Mouse (Mus musculus): Measurements from ENCODE around the gene Isyna1.

Gene Isyna1

GRCm38 (mm10) chr8:70604558-70604957 lies 10.4 kb downstream of the Isyna1 start:
- no peak for DNase-seq (ENCODE audit: low spot score)

DNA sequence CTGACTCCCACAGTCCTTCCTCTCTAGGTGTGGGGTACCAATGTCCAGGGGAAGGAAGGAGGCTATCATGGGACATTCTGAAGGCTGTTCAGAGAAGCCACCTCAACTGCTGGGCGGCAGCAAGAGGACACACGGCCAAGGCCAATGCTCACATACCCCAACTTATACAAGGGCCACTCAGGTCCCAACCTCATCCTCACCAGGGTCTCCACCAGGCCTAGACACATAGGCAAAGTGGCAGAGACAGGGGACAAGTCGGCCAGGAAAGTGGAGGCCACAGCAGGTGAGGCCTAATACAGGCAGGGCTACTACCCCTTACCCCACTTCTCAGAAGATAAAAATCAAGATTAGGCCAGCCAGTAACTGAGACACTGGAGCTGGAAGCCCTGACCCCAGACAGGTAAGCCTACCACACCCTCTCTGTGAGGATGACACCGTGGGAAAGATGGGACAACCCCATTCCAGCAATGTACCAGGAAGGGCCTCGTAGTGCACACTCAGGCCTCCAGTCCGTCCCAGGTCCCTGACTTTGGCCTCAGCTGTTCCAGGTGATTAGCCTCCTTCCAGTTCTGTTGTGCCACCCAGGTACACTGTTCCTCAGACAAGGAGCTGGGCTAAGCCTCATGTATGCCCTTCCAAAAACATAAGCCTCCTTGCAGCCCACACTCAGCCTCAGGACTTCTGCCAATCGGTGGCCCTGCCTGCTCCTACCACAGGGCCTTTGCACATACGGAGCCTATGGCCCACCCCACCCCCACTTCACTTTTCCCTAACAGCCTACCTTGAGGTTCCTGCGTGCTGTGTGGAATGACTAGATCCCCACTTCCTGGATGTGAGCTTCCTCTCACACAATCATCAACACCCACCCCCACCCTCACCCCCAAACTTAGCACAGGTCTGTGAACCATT lies 12.0 kb downstream of the Isyna1 start:
- no peak for DNase-seq (ENCODE audit: low spot score)

DNA sequence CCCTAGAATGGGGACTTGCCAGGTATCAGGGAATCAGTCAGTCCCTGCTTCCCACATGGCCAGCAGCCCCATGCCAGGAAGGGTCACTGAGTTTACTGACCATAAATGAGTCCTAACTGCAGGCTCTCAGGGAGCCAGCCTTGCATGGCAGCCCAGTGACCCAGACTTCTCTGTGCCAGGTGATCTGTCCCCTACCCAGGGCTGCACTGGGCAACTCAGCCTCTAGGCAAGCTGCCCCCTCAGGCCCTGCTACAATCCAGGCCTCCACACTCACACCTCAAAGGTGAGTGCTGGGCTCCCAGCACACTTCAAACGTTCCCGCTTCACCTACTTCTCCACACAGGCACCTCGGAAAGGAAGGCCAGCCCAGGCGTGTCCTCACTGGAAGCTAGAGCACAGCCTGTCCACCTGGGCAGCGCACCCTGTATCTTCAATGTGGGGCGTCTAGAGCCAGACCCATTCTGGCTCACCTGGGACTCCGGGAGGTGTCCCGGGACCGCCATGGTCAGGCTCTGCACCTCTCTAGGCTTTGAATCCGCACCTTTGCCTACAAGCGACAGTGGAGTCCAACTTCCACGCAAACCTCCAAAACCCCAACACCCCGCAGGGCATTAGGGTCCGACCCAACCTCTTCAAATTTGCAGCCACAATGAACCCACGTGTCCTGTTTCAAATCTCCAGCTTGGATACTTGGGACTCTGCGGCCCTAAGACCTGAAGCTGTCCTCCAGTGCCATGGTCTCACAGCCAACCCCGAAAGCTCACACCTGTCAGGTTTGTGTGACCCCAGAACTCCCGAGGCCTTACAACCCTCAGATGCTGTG lies 12.8 kb downstream of the Isyna1 start:
- DNase-seq (ENCODE audit: low spot score), result no peak

DNA sequence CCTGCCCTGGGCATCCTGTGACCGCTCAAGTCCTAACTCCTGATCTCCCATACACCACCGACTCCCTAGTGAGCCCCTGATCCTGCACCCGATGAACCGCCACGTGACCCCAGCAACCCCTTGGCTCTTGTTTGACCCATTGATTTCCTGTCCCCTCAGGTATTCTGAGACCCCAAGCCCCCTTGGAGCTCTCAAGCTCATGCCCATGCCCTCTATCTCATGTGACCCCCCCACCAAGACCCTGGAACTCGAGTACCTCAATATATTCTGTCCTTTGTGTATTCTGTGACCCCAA lies 13.4 kb downstream of the Isyna1 start:
- no peak for DNase-seq (ENCODE audit: low spot score)

DNA sequence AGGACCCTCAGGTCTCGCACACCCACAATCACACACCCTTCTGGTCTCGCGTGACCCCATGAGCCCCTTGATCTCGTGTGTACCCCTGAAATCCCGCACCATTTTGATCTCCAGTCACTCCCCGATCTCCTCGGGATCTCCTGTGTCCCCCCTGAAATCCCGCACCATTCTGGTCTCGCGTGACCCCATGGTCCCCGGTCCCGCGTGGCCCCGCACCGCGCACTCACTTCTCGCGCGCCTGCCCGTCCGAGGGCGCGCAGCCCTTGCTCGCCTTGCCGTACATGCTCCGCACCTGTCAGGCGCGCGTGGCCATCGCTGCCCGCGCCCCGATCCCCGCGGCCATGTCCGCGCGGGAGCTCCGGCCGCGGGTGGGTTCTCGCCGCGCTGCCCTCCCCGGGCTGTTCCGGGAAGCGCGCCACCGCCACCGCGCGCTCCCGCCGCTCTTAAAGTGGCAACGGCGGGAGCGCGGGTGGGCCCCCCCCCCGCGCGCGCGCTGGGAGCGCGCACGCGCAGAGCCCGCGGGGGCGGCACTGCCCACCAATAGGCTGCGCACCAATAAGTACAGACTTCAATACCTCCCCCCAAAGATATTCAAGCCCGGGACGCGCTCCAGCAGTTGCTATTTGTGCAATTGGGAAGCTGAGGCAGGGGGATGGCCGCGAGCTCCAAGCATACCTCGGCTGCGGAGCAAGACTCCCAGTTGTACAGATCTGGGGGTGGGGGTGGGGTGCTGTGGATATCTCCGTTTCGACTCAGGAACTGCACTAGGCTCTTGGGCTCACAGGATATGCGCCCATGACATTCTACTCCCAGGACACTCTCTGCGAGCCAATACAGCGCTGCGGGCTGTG lies 13.9 kb downstream of the Isyna1 start:
- DNase-seq (ENCODE audit: low spot score), result no peak

DNA sequence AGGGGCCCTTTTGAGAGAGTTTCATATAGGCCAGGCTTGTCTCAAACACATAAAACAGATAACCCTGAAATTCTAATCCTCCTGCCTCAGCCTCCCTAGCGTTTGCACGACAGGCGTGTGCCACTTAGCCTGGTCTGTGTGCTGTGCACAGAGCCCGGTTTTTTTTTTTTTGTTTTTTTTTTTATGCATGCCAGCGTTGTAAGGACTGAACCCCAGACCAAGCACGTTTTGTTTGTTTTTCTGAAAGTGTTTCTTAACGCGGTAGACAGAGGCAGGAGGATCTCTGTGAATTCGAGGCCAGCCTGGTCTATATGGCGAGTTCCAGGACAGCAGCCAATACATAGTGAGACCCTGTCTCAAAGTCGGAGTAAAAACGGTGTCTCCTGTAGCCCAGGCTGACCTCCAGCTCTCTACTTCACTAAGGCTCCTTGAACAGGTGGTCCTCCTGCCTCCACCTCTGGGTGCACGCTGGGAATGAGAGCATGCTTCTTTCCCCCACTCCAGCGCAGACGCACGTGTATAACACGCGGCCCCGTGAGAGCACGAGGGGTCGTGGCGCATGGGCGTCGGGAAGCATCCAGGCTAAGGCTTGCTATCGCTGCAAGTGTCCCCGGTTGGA lies 14.7 kb downstream of the Isyna1 start, which contains the start of gene Ssbp4:
Gene Ssbp4 (minus strand): TSS at position 124 of the 619 bp plus-strand sequence.
- no peak for DNase-seq (ENCODE audit: low spot score)

DNA sequence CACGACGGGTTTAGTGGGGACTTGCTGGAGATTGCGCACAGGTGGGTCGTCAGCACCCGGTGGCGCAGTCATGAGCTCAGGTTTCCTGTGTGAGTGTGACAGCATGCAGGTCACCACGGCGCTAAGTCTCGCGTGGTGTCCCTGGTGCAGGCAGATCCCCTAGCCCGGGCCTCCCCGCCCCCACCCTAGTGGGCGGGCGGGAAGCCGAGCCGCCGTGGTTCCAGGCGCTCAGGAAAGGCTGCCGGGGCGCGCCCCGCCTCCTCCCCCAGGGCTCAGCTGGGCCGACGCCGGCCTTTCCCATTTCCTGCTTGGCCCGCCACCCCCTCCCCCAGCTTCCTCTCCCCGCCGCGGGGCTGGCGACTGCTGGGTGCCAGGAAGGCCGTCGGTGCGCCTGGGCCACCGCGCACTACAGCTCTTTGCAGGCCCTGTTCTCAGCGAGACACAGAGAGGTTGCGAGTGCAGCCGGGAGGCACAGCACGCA lies 15.2 kb downstream of the Isyna1 start:
- DNase-seq (ENCODE audit: low spot score), result no peak

- peak; percentile 86 for DNase-seq (ENCODE audit: low spot score)
Observed at GRCm38 (mm10) chr8:70609849-70610795, 15.9 kb downstream of the Isyna1 start.

- no peak for DNase-seq (ENCODE audit: low spot score)
Observed at GRCm38 (mm10) chr8:70610796-70611771, 16.9 kb downstream of the Isyna1 start.

GRCm38 (mm10) chr8:70611849-70612248 lies 17.7 kb downstream of the Isyna1 start:
- no peak for DNase-seq (ENCODE audit: low spot score)

- DNase-seq (ENCODE audit: low spot score), result no peak
Observed at GRCm38 (mm10) chr8:70613763-70614162, 19.6 kb downstream of the Isyna1 start.

GRCm38 (mm10) chr8:70614469-70614868 lies 20.3 kb downstream of the Isyna1 start:
- DNase-seq (ENCODE audit: low spot score), result no peak

GRCm38 (mm10) chr8:70615281-70615680 lies 21.1 kb downstream of the Isyna1 start:
- DNase-seq (ENCODE audit: low spot score), result no peak

DNA sequence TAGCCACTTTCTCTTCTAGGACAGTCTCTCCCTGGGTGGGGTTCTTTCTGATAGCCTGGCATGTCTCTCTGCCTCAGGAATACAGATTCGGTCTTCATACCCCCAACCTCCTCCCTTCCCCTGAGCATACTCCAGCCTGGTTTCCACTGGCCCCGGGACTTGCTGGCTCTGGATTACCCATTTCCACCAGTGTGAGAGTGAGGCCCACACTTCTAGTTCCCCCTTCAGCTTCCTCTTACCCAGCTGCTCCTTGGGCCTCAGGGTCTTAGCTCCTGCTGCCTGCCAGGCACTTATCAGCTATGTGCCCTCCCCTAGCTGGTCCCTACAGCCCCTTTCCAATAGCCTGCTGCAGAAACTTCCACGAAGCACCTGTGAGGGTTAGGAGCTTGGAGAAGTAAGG lies 21.7 kb downstream of the Isyna1 start, which contains the start of gene Lrrc25:
Gene Lrrc25 (plus strand): TSS at position 262 of the 400 bp plus-strand sequence.
- DNase-seq (ENCODE audit: low spot score), result no peak

DNA sequence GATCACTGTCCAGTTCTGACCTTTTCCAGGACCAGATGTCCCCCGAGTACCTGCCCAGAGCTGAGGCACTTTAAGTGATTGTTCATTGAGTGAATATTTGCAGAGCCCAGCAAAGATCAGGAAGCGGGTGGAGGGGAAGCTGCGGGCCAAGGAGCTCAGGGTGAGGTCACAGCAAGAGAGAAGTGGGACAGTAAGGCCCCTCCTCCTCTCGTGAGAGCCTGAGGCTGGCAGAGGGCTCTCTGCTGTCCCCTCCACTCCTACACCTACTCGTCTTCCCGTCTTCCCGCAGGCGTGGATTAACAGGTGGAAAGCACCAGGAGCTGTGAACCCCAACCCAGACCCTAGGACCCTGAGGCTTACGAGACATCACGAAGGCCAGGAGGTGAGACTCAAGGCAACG lies 22.5 kb downstream of the Isyna1 start:
- no peak for DNase-seq (ENCODE audit: low spot score)

DNA sequence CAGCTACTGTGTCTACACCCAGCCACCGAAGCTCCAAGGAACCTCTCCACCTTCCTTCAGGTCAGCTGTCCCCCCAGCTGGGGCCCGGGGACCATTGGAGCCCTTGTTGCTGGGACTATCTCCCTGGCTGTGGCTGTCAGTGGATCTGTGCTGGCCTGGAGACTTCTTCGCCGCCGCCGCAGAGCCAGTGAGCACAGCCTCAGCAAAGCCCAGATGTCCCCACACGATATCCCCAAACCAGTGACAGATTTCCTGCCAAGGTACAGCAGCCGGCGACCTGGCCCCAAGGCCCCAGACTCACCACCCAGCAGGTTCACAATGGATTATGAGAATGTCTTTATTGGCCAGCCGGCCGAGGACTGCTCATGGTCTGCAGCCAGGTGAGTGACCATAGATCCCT lies 23.8 kb downstream of the Isyna1 start:
- DNase-seq (ENCODE audit: low spot score), result no peak

- no peak for DNase-seq (ENCODE audit: low spot score)
Observed at GRCm38 (mm10) chr8:70618888-70619334, 24.7 kb downstream of the Isyna1 start.

DNA sequence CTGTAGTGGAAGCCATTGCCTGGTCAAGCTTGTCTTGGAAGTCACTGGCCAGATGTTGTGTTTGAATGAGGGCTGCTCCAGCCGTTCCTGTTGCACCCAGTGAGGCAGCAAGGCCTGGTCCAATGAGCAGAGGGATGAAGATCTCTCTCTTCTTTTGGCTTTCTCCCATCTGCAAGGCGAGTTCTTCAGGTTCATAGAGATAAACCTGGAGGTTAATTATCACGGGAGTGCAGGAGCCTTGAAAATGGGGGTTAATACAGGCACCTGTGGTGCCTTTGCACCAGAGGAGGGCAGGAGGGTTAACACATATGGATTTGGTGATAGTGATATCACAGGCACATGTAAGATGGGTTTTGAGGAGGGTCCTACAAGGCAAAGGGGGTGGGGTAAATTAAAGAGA lies 28.0 kb downstream of the Isyna1 start:
- no peak for DNase-seq (ENCODE audit: low spot score)

- no peak for DNase-seq (ENCODE audit: low spot score)
Observed at GRCm38 (mm10) chr8:70625104-70625503, 30.9 kb downstream of the Isyna1 start.
